Mouse (Mus musculus): ENCODE data around the gene Pitpnm2. TPM values are rescaled to one million over a fixed set of nuclear protein-coding genes. Genes with fewer than 3 reads are reported as not detected.
A peak's percentile ranks its signal among the peaks of the same experiment; 100 is the strongest.

Gene Pitpnm2
- polyA plus RNA-seq, 1 experiment from 2014 or later: 4.8 TPM

GRCm38 (mm10) chr5:124149028-124149427, 100.5 kb downstream of the Pitpnm2 start:
- no peak overlapping the region for H3K4me2 ChIP-seq
- H3K4me3 ChIP-seq: no peak overlapping the region
- H3K9me3 ChIP-seq: no peaks in the 10 kb centered on the region
- no peaks in the 10 kb centered on the region for H3K27me3 ChIP-seq
- H3K36me3 ChIP-seq: peaks cover 29% of the 10 kb centered on the region; the same call in 1 of the 2 replicates
- ATAC-seq (ENCODE audit: insufficient number of reproducible peaks, low FRiP score, low TSS enrichment, low read depth): no peak
- H3K4me1 ChIP-seq: no peaks in the 10 kb centered on the region
- H3K9ac ChIP-seq: no peak overlapping the region
- no peak overlapping the region for H3K27ac ChIP-seq
- WGBS: 72% methylated on average over 5 of the region's 5 CpGs

- peaks cover 60% of the 10 kb centered on the region for H3K36me3 ChIP-seq
- no peak for ATAC-seq (ENCODE audit: insufficient number of reproducible peaks, low FRiP score, low TSS enrichment, low read depth)
- H3K9me3 ChIP-seq: no peaks in the 10 kb centered on the region
- H3K4me3 ChIP-seq: no peak overlapping the region
- no peak overlapping the region for H3K27ac ChIP-seq
- no peaks in the 10 kb centered on the region for H3K27me3 ChIP-seq
- no peak overlapping the region for H3K9ac ChIP-seq
- 84% methylated on average over 7 of the region's 7 CpGs for WGBS
- peaks cover 2% of the 10 kb centered on the region; the same call in 1 of the 2 replicates for H3K4me1 ChIP-seq
- no peak overlapping the region for H3K4me2 ChIP-seq
These were observed 111.5 kb downstream of the Pitpnm2 start for GRCm38 (mm10) chr5:124138066-124138465.

- WGBS: 90% methylated on average over 5 of the region's 5 CpGs
- H3K9me3 ChIP-seq: no peaks in the 10 kb centered on the region
- H3K36me3 ChIP-seq: peaks cover 74% of the 10 kb centered on the region
- H3K4me3 ChIP-seq: no peak overlapping the region
- no peaks in the 10 kb centered on the region for H3K27me3 ChIP-seq
- no peak overlapping the region for H3K9ac ChIP-seq
- no peak overlapping the region for H3K27ac ChIP-seq
- H3K4me2 ChIP-seq: no peak overlapping the region
- ATAC-seq (ENCODE audit: insufficient number of reproducible peaks, low FRiP score, low TSS enrichment, low read depth): no peak
- peaks cover 2% of the 10 kb centered on the region; the same call in 1 of the 2 replicates for H3K4me1 ChIP-seq
These were observed 115.3 kb downstream of the Pitpnm2 start for GRCm38 (mm10) chr5:124134261-124134660.

- H3K36me3 ChIP-seq: peaks cover 87% of the 10 kb centered on the region
- H3K4me1 ChIP-seq: no peaks in the 10 kb centered on the region
- H3K27me3 ChIP-seq: no peaks in the 10 kb centered on the region
- no peak overlapping the region for H3K27ac ChIP-seq
- no peak overlapping the region for H3K4me3 ChIP-seq
- ATAC-seq (ENCODE audit: insufficient number of reproducible peaks, low FRiP score, low TSS enrichment, low read depth): no peak
- H3K9ac ChIP-seq: no peak overlapping the region
- WGBS: 89% methylated on average over 11 of the region's 11 CpGs
- H3K4me2 ChIP-seq: no peak overlapping the region
- H3K9me3 ChIP-seq: no peaks in the 10 kb centered on the region
These were observed 124.5 kb downstream of the Pitpnm2 start for GRCm38 (mm10) chr5:124125093-124125492.

GRCm38 (mm10) chr5:124122357-124122756, 127.2 kb downstream of the Pitpnm2 start:
- Histone ChIP-seq H3K36me3 (peaks cover 87% of the 10 kb centered on the region), H3K27ac (no peak overlapping the region), H3K9me3 (no peaks in the 10 kb centered on the region)

GRCm38 (mm10) chr5:124119204-124119603, 130.4 kb downstream of the Pitpnm2 start:
- no peaks in the 10 kb centered on the region for H3K9me3 ChIP-seq
- H3K27ac ChIP-seq: no peak overlapping the region
- ATAC-seq (ENCODE audit: insufficient number of reproducible peaks, low FRiP score, low TSS enrichment, low read depth): no peak
- WGBS: 79% methylated on average over 5 of the region's 5 CpGs
- H3K36me3 ChIP-seq: peaks cover 76% of the 10 kb centered on the region
- H3K27me3 ChIP-seq: no peaks in the 10 kb centered on the region
- H3K4me2 ChIP-seq: no peak overlapping the region
- no peak overlapping the region for H3K9ac ChIP-seq
- H3K4me3 ChIP-seq: no peak overlapping the region
- peaks cover 32% of the 10 kb centered on the region for H3K4me1 ChIP-seq

More at GRCm38 (mm10) chr5:124122357-124122756, 127.2 kb downstream of the Pitpnm2 start:
- 92% methylated on average over 18 of the region's 18 CpGs for WGBS
- H3K4me2 ChIP-seq: no peak overlapping the region
- H3K4me3 ChIP-seq: no peak overlapping the region
- H3K4me1 ChIP-seq: peaks cover 18% of the 10 kb centered on the region
- no peak overlapping the region for H3K9ac ChIP-seq
- no peak for ATAC-seq (ENCODE audit: insufficient number of reproducible peaks, low FRiP score, low TSS enrichment, low read depth)
- no peaks in the 10 kb centered on the region for H3K27me3 ChIP-seq

GRCm38 (mm10) chr5:124115990-124116845, 133.3 kb downstream of the Pitpnm2 start, which contains the start of gene Arl6ip4:
TSS of gene Arl6ip4 (plus strand) at chr5:124116089.
- Histone ChIP-seq H3K9ac (peak within 1 kb of the TSS; percentile 89), H3K4me3 (peak within 1 kb of the TSS; percentile 95), H3K4me1 (peaks cover 48% of the 10 kb centered on the region), H3K27ac (peak within 1 kb of the TSS; percentile 84), H3K4me2 (peak within 1 kb of the TSS; percentile 94), H3K36me3 (peaks cover 52% of the 10 kb centered on the region), H3K27me3 (no peaks in the 10 kb centered on the region), H3K9me3 (no peaks in the 10 kb centered on the region)
- ATAC-seq (ENCODE audit: insufficient number of reproducible peaks, low FRiP score, low TSS enrichment, low read depth): no peak
- 2% methylated on average over 64 of the region's 64 CpGs for WGBS

GRCm38 (mm10) chr5:124115531-124115930, 134.0 kb downstream of the Pitpnm2 start:
- H3K27me3 ChIP-seq: no peaks in the 10 kb centered on the region
- H3K36me3 ChIP-seq: peaks cover 45% of the 10 kb centered on the region
- peaks cover 52% of the 10 kb centered on the region for H3K4me1 ChIP-seq
- H3K27ac ChIP-seq: peak overlapping the region; percentile 84
- WGBS: 24% methylated on average over 7 of the region's 7 CpGs
- H3K4me3 ChIP-seq: peak overlapping the region; percentile 95
- peak overlapping the region; percentile 89 for H3K9ac ChIP-seq
- no peak for ATAC-seq (ENCODE audit: insufficient number of reproducible peaks, low FRiP score, low TSS enrichment, low read depth)
- H3K4me2 ChIP-seq: peak overlapping the region; percentile 94
- H3K9me3 ChIP-seq: no peaks in the 10 kb centered on the region

GRCm38 (mm10) chr5:124114276-124115025, 135.1 kb downstream of the Pitpnm2 start:
- no peaks in the 10 kb centered on the region for H3K27me3 ChIP-seq
- H3K4me3 ChIP-seq: no peak overlapping the region
- H3K4me2 ChIP-seq: no peak overlapping the region
- H3K9me3 ChIP-seq: no peaks in the 10 kb centered on the region
- H3K36me3 ChIP-seq: peaks cover 34% of the 10 kb centered on the region
- no peak for ATAC-seq (ENCODE audit: insufficient number of reproducible peaks, low FRiP score, low TSS enrichment, low read depth)
- no peak overlapping the region for H3K27ac ChIP-seq
- H3K9ac ChIP-seq: no peak overlapping the region
- peaks cover 47% of the 10 kb centered on the region for H3K4me1 ChIP-seq
- WGBS: 91% methylated on average over 24 of the region's 24 CpGs

GRCm38 (mm10) chr5:124113030-124113429, 136.5 kb downstream of the Pitpnm2 start:
- WGBS: 18% methylated on average over 14 of the region's 14 CpGs
- ATAC-seq (ENCODE audit: insufficient number of reproducible peaks, low FRiP score, low TSS enrichment, low read depth): no peak

GRCm38 (mm10) chr5:124112531-124112930, 137.0 kb downstream of the Pitpnm2 start:
- peak overlapping the region; percentile 92 for H3K4me2 ChIP-seq
- H3K4me3 ChIP-seq: peak overlapping the region; percentile 73
- H3K36me3 ChIP-seq: peaks cover 16% of the 10 kb centered on the region
- H3K9ac ChIP-seq: peak overlapping the region; percentile 54
- 1% methylated on average over 18 of the region's 18 CpGs for WGBS
- 0 out of 2 replicates have a peak, but pooled peaks have one; percentile 6 for ATAC-seq (ENCODE audit: insufficient number of reproducible peaks, low FRiP score, low TSS enrichment, low read depth)
- H3K27ac ChIP-seq: peak overlapping the region; percentile 90
- H3K9me3 ChIP-seq: no peaks in the 10 kb centered on the region
- H3K4me1 ChIP-seq: peaks cover 35% of the 10 kb centered on the region
- no peaks in the 10 kb centered on the region for H3K27me3 ChIP-seq

More at GRCm38 (mm10) chr5:124113030-124113429, 136.5 kb downstream of the Pitpnm2 start:
- Histone ChIP-seq H3K4me2 (peak overlapping the region; percentile 92), H3K4me1 (peaks cover 40% of the 10 kb centered on the region), H3K9ac (peak overlapping the region; percentile 54), H3K36me3 (peaks cover 20% of the 10 kb centered on the region), H3K27ac (peak overlapping the region; percentile 90; the same call in 1 of the 2 replicates), H3K4me3 (peak overlapping the region; percentile 73), H3K9me3 (no peaks in the 10 kb centered on the region), H3K27me3 (no peaks in the 10 kb centered on the region)

All from limb, embryonic 15.5 days (tissue).